Mouse (Mus musculus) testis, adult 2 months (tissue): ENCODE data around the gene Camta1.

Experiments used
- CTCF ChIP-seq: fragments of 200-500 bp; IDR thresholded peaks from 2 replicates; pipeline ENCODE4 v1.5.1; 2012; ENCODE audit warnings: low read depth, mild to moderate bottlenecking, inconsistent platforms, low read length, moderate library complexity; ENCODE audit not compliant: control insufficient read depth, insufficient read depth, insufficient replicate concordance
- POLR2A ChIP-seq: fragments of 200-500 bp; IDR thresholded peaks from 2 replicates; pipeline ENCODE4 v1.6.1; 2012; ENCODE audit warnings: low read depth, mild to moderate bottlenecking, inconsistent platforms, low read length, moderate library complexity; ENCODE audit not compliant: control insufficient read depth

- TF ChIP-seq POLR2A (no peak), CTCF (no peak)
These were observed 921.6 kb downstream of the Camta1 start for GRCm38 (mm10) chr4:150939991-150940651.
